Mouse (Mus musculus) E14TG2a.4 (cell line): ENCODE measurements around the gene Csf3.

Source experiments
- CTCF ChIP-seq: conservative IDR thresholded peaks from 2 replicates; pipeline ENCODE4 v1.5.1; 2014; ENCODE audit warnings: low read length
- NANOG ChIP-seq: IDR thresholded peaks from 2 replicates; pipeline ENCODE4 v1.6.1; 2014; ENCODE audit warnings: borderline replicate concordance, low read length, mixed read lengths

DNA sequence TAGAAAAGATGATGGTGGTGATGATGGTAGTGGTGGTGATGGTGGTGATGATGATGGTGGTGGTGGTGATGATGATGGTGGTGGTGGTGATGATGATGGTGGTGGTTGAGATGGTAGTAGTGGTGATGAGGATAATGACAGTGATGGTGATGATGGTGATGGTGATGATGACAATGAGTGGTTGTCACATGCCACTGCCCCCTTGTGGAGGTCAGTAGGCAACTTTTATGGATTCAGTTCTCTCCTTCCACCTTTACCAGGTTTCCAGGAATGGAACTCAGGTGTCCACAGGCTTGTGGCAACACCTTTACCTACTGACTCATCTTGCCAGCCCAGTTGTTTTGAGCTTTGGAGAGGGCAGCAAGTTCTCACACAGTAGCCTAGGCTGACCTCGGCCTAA, 21.0 kb upstream of the Csf3 start:
- TF ChIP-seq CTCF: no peak
- no peak for TF ChIP-seq NANOG
